Mouse (Mus musculus) limb, embryonic 14.5 days (tissue): ENCODE measurements at regions not wholly inside any gene's neighbourhood (a gene's known extent, or its start where the extent isn't known, plus 50 kb on each side); places are given as distances from the start of the nearest gene placed in this dataset.

Experiments
- ATAC-seq: fragments of 200-750 bp; cut with Nextera tagmentation; 2 replicates; pipeline ENCODE4 v1.8.0; 2017; ENCODE audit warnings: low read depth, moderate number of reproducible peaks, moderate TSS enrichment; ENCODE audit not compliant: low FRiP score
- DNase-seq: peaks from one replicate; pipeline ENCODE4 v3.0.0-alpha.2; 2015; ENCODE audit warnings: low spot score
- H3K27ac ChIP-seq: fragments of 300-500 bp; sonication (generic); replicated peaks from 2 replicates; pipeline ENCODE4 v1.5.1; 2014; ENCODE audit warnings: low read depth, mild to moderate bottlenecking, low read length, moderate library complexity, mixed read lengths
- H3K27me3 ChIP-seq: fragments of 300-500 bp; sonication (generic); 2 replicates; pipeline ENCODE4 v1.6.1; 2014; ENCODE audit warnings: low read length, mixed read lengths; ENCODE audit not compliant: control insufficient read depth, insufficient read depth
- H3K36me3 ChIP-seq: fragments of 300-500 bp; sonication (generic); 2 replicates; pipeline ENCODE4 v1.6.1; 2014; ENCODE audit warnings: mild to moderate bottlenecking, low read length, moderate library complexity, mixed read lengths; ENCODE audit not compliant: control insufficient read depth, insufficient read depth
- H3K4me1 ChIP-seq: fragments of 300-500 bp; sonication (generic); 2 replicates; pipeline ENCODE4 v1.6.1; 2014; ENCODE audit warnings: antibody characterized with exemption, low read length, mixed read lengths; ENCODE audit not compliant: control insufficient read depth, insufficient read depth
- H3K4me2 ChIP-seq: fragments of 300-500 bp; sonication (generic); replicated peaks from 2 replicates; pipeline ENCODE4 v1.6.1; 2014; ENCODE audit warnings: low read depth, mild to moderate bottlenecking, low read length, moderate library complexity; ENCODE audit not compliant: severe bottlenecking
- H3K4me3 ChIP-seq: fragments of 300-500 bp; sonication (generic); replicated peaks from 2 replicates; pipeline ENCODE4 v1.5.1; 2014; ENCODE audit warnings: low read length
- H3K9ac ChIP-seq: fragments of 300-500 bp; sonication (generic); 2 replicates; pipeline ENCODE4 v1.6.1; 2014; ENCODE audit warnings: mild to moderate bottlenecking, low read depth, low read length, moderate library complexity; ENCODE audit not compliant: severe bottlenecking
- H3K9me3 ChIP-seq: fragments of 300-500 bp; sonication (generic); 2 replicates; pipeline ENCODE4 v1.6.1; 2016; ENCODE audit warnings: low read length; ENCODE audit not compliant: control insufficient read depth
- POLR2A ChIP-seq: fragments of 200-500 bp; IDR thresholded peaks from 2 replicates; pipeline ENCODE4 v1.8.0; 2012; ENCODE audit warnings: inconsistent platforms, mild to moderate bottlenecking, moderate library complexity, borderline replicate concordance; ENCODE audit not compliant: insufficient read depth, insufficient read length; ENCODE audit errors: extremely low read depth
- WGBS: fragments of 180-500 bp; shearing (Covaris S2); extraction: QIAGEN DNeasy Blood & Tissue Kit; methylation state at CpG from one replicate; pipeline ENCODE4 v1.1.7; 2014; 5-methylcytosine and 5-hydroxymethylcytosine counted together

DNA sequence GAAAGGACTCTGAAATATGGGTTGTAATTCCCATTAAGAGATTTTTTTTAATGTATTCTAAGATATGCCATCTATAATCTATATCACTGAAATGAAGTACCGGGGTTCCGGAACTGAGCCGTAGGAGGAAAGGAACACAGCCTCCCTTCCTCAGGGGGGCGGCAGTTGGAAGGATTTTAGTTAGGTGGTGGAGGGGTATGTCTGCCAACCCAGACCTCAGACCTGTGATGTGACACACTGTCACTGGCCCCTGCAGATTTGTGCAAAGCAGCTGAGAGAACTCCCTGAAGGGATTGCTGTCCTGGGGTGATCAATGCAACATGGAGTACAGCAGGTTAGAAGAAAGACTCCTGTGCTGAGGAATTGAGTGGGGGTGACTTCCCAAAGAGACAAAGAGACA is 470.2 kb upstream of the Gulo start:
- ATAC-seq: no peak
- no peaks in the 10 kb centered on the region for H3K9me3 ChIP-seq
- DNase-seq: no peak

DNA sequence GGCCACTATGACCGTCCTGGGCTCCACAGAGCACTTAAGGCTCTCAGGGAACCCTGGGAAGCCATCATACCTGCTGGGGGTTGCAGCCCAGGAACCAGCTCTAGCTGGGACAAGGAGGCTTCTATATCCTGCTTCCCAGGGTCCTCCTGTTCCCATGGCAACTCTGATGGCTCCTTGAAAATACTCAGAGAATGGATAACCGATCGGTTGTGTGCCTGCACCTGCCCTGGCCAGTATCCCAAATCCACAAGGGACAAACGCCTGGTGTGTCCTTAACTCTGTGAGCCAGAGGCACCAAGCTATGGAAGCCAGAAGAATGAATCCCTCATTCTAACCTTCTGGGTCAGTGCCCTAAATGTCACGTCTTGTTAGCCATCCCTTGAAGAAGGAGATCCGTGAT is 469.6 kb upstream of the Gulo start:
- ATAC-seq (no peak), DNase-seq (no peak)
- 61% methylated on average over 6 of the region's 6 CpGs for WGBS

More for the DNA sequence above, 470.2 kb upstream of the Gulo start:
- H3K27ac ChIP-seq: no peak overlapping the region
- WGBS: 85% methylated on average over 4 of the region's 4 CpGs
- H3K4me3 ChIP-seq: no peak overlapping the region
- H3K4me2 ChIP-seq: no peak overlapping the region
- TF ChIP-seq POLR2A: no peak
- no peaks in the 10 kb centered on the region for H3K4me1 ChIP-seq
- H3K36me3 ChIP-seq: no peaks in the 10 kb centered on the region
- no peaks in the 10 kb centered on the region for H3K27me3 ChIP-seq
- H3K9ac ChIP-seq: no peak overlapping the region

DNA sequence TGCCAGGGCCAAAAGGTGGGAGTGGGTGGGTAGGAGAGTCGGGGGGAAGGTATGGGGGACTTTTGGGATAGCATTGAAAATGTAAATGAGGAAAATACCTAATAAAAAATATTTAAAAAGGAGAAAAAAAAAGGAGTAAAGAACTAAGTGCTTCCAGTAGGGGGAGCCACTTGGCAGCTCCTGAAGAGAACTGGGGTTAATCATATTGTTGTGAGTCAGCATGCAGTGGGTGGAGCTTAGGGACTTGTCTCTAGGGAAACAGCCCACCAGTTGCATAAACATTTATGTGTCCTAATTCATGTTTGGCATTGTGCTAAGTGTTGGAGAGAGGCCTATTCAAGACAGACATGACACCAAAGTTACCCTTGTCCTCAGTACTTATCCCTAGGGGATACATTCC is 466.0 kb upstream of the Gulo start:
- TF ChIP-seq POLR2A: no peak
- Histone ChIP-seq H3K4me1 (no peaks in the 10 kb centered on the region), H3K27me3 (no peaks in the 10 kb centered on the region), H3K9me3 (no peaks in the 10 kb centered on the region), H3K36me3 (no peaks in the 10 kb centered on the region), H3K27ac (no peak overlapping the region), H3K9ac (no peak overlapping the region), H3K4me3 (no peak overlapping the region), H3K4me2 (no peak overlapping the region)
- 64% methylated on average over 1 of the region's 1 CpGs for WGBS
- ATAC-seq (no peak), DNase-seq (no peak)

More for the DNA sequence above, 469.6 kb upstream of the Gulo start:
- Histone ChIP-seq H3K4me1 (no peaks in the 10 kb centered on the region), H3K9ac (no peak overlapping the region), H3K9me3 (no peaks in the 10 kb centered on the region), H3K27ac (no peak overlapping the region), H3K4me2 (no peak overlapping the region), H3K27me3 (no peaks in the 10 kb centered on the region), H3K4me3 (no peak overlapping the region), H3K36me3 (no peaks in the 10 kb centered on the region)
- no peak for TF ChIP-seq POLR2A

DNA sequence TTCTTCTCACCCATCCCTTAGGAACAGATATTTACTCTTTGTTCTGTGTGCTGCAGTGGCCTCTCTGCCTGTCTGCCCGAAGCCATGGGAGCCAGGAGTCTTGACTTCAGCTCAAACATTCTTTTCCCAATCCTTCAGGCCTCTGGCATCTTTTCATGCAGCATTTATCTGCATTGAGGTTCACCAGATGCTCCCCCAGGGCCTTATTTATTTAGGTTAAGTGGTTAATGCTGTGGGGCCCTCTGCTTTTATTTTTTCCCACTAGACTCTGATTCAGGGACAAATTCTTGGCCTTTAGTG is 464.2 kb upstream of the Gulo start:
- no peak for TF ChIP-seq POLR2A
- Histone ChIP-seq H3K27me3 (no peaks in the 10 kb centered on the region), H3K9ac (no peak overlapping the region), H3K4me1 (no peaks in the 10 kb centered on the region), H3K36me3 (no peaks in the 10 kb centered on the region), H3K27ac (0 out of 2 replicates have a peak overlapping the region, but pooled peaks have one; percentile 14), H3K4me3 (no peak overlapping the region), H3K4me2 (no peak overlapping the region), H3K9me3 (no peaks in the 10 kb centered on the region)
- DNase-seq (no peak), ATAC-seq (no peak)
- 33% methylated on average over 1 of the region's 1 CpGs for WGBS

DNA sequence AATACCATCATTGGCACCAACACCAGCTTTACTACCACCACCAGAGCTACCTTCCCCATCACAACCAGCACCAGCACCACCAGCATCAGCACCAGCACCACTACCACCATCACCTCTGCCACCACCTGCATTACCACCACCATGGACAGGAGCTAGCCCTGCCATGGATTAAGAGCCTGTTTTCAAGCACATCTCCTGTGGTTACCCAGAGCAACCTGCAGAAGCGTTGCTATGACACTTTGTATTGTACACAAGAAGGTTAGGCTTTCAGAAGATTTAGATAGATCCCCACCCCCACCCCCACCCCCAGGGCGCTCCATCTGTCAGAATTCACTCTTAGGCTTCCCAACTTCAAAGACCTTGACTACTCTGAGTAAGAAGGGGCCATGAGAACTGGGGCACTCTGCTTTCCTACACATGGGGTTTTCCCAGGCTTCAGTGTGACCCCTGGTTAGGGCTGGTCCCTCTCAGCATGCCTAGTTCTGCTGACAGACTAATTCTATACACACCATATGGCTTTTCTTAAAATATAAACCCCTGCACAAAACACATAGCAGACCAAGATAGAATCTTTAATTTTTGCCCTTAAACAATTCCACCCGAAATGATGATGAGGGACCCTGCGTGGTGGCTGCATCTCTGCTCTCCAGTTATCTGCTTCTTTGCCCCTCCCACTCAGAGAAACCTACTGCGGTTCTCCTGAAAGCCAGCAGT is 463.7 kb upstream of the Gulo start:
- no peaks in the 10 kb centered on the region for H3K36me3 ChIP-seq
- no peak overlapping the region for H3K9ac ChIP-seq
- H3K4me1 ChIP-seq: no peaks in the 10 kb centered on the region
- H3K9me3 ChIP-seq: no peaks in the 10 kb centered on the region
- H3K27me3 ChIP-seq: no peaks in the 10 kb centered on the region
- no peak for TF ChIP-seq POLR2A
- DNase-seq (no peak), ATAC-seq (no peak)
- H3K4me3 ChIP-seq: no peak overlapping the region
- H3K27ac ChIP-seq: 0 out of 2 replicates have a peak overlapping the region, but pooled peaks have one; percentile 14
- H3K4me2 ChIP-seq: no peak overlapping the region
- whole genome bisulfite sequencing: 58% methylated on average over 5 of the region's 5 CpGs

DNA sequence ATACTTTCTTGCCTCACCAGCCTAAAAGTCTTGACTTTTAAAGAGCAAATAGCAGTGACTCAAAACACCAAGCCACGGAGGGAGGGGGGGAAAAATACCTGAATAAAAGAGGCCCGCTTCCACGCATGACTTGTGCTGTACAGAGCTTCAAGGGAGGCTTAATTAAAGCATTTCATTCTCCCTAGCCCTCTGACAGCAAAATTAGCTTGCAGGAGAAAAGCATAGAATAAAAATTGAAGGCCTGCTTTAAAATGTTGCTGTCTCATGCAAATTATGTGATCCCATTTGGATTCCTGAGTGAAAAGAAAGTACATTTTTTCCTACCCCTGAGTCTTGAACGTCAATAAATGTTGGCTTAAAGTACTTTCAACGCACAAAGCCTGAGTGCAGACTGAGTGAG is 453.1 kb upstream of the Gulo start:
- Histone ChIP-seq H3K4me2 (no peak overlapping the region), H3K27me3 (no peaks in the 10 kb centered on the region), H3K9me3 (0 out of 2 replicates have a peak, but pooled peaks cover 4% of the 10 kb centered on the region), H3K36me3 (no peaks in the 10 kb centered on the region), H3K27ac (no peak overlapping the region), H3K4me3 (no peak overlapping the region), H3K4me1 (no peaks in the 10 kb centered on the region), H3K9ac (no peak overlapping the region)
- no peak for TF ChIP-seq POLR2A
- ATAC-seq (no peak), DNase-seq (no peak)
- WGBS: 89% methylated on average over 5 of the region's 5 CpGs
